Mouse (Mus musculus) testis, adult 2 months (tissue): ENCODE results near the gene Morc3.

Source experiments
- CTCF ChIP-seq: fragments of 200-500 bp; IDR thresholded peaks from 2 replicates; pipeline ENCODE4 v1.5.1; 2012; ENCODE audit warnings: low read depth, mild to moderate bottlenecking, inconsistent platforms, low read length, moderate library complexity; ENCODE audit not compliant: control insufficient read depth, insufficient read depth, insufficient replicate concordance
- POLR2A ChIP-seq: fragments of 200-500 bp; IDR thresholded peaks from 2 replicates; pipeline ENCODE4 v1.6.1; 2012; ENCODE audit warnings: low read depth, mild to moderate bottlenecking, inconsistent platforms, low read length, moderate library complexity; ENCODE audit not compliant: control insufficient read depth

DNA sequence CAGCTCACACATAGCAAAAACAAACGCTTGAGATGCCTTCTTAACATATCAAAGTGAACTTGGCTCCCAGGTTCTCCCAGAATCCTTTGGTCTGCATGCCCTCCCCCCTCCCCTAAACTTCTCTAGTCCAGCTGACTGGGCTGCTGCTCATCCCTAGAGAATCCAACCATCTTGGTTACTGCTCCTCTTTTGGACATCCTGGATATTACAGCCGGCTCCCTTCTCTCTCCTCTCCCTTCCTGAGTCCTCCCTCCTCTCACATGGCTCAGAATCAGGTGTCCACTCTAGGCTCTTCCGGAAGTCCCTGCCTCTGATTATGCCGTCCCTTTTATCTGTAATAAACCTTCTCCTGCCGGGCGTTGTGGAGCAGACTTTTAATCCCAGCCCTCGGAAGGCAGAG is 15.1 kb upstream of the Morc3 start:
- TF ChIP-seq POLR2A (no peak), CTCF (no peak)
